Mouse (Mus musculus) Patski (cell line): ENCODE data around the gene Tmem145. TPM values are rescaled to one million over a fixed set of nuclear protein-coding genes. Genes with fewer than 3 reads are reported as not detected.
"Not testable (repeated sequence)": the region's sequence is repeated elsewhere in the genome, so short reads cannot be mapped to it uniquely, and the experiment has no call there.

Experiments used
- ATAC-seq: fragments of 100-300 bp; one replicate; pipeline ENCODE4 v1.8.0; 2021
- CTCF ChIA-PET: fragments of 350-600 bp; sonication (Branson Sonifier 250); formaldehyde crosslinking; loops from one replicate; lab custom pipeline; 2022; ENCODE audit warnings: inconsistent platforms; lab: Charles Lee
- POLR2A ChIA-PET: fragments of 350-600 bp; sonication (Branson Sonifier 250); formaldehyde crosslinking; loops from one replicate; lab custom pipeline; 2022; ENCODE audit warnings: antibody characterized with exemption, inconsistent platforms; lab: Charles Lee
- DNase-seq: peaks from one replicate; pipeline ENCODE4 v3.0.0-alpha.2; 2011; ENCODE audit warnings: low read depth, low spot score
- H3K27me3 ChIP-seq: fragments of 371-371 bp; one replicate; pipeline ENCODE4 v1.5.1; 2021
- CTCF ChIP-seq: fragments of 100-300 bp; IDR thresholded peaks from one replicate; pipeline ENCODE4 v1.5.1; 2021
- in situ Hi-C: fragments of 300-500 bp; cut with MboI; formaldehyde crosslinking; loops from 3 replicates; pipeline ENCODE4 v1.11.1; 2018; ENCODE audit warnings: low pct_unique_long_range_greater_than_20kb, mixed read lengths
- polyA plus RNA-seq: library from polyadenylated mRNA; unstranded; gene quantifications from one replicate; pipeline ENCODE4 v1.2.3, GENCODE M21; 2021

Gene Tmem145
- polyA plus RNA-seq, result 1.7 TPM

DNA sequence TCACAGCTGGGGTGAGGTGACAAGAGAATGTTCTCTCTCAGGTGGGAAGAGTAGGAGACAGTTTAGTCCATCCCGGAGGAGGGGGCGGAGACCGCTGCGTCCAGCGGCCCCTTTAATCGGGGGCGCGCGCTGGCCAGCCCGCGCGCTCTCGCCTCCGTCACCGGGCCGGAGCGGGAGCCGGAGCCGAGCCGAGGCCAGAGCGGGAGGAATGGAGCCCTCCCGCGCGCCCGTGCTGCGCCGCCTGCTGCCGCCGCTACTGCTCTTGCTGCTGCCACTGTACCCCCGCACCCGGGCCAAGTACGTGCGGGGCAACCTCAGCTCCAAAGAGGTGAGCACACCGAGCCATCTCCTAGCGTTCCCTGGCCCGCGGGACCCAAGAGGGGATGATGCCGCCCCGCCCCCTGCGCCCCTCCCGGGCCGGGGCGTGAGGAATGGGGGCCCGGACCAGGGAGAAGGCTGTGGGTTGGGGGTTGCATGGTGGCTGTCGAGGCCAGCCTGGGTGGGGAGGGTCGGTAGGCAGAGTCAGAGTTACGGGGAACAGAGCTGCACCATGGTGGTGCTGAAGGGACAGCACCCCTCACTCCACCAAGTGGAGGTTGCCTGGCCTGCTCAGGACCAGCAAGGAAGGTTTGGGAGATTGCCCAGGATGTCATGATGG lies at the start of gene Tmem145:
Tmem145 (plus strand) TSS at position 151 of the 658 bp plus-strand sequence.
- in situ Hi-C loops, result no loop called here
- no peak for TF ChIP-seq CTCF
- H3K27me3 ChIP-seq, result peaks cover 12% of the 10 kb centered on the region
- CTCF ChIA-PET, result interaction anchor here (1.5 to 2.7 kb wide), 2 partner anchors 8 to 10 kb away, joined by 4 to 9 read pairs; partner anchors contain the start of genes Megf8 and Pafah1b3
- peak; percentile 59 for ATAC-seq
- POLR2A ChIA-PET, result no interaction called here
- DNase-seq, result no peak

DNA sequence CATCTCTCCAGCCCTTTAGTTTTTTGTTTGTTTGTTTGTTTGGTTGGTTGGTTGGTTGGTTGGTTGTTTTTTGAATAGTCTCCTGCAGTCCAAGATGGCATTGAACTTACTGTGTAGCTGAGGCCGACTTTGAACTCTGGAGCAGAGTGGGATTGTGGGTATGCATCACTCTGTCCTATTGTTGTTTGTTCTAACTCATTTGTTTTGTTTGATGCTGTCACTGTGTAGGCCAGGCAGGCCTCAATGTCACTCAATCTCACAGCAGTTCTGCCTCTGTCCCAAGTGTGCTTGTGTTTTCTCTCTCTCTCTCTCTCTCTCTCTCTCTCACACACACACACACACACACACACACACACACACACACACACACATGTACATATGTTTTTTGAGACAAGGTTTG lies 44.0 kb upstream of the Tmem145 start:
- CTCF ChIA-PET, result interaction anchor here (0.7 to 1.0 kb wide), 2 partner anchors 10 to 90 kb away, joined by 3 read pairs; no protein-coding TSS in a partner anchor
- H3K27me3 ChIP-seq, result no peaks in the 10 kb centered on the region
- TF ChIP-seq CTCF, result no peak
- in situ Hi-C loops, result no loop called here
- DNase-seq, result no peak
- no peak for ATAC-seq
- POLR2A ChIA-PET, result no interaction called here

DNA sequence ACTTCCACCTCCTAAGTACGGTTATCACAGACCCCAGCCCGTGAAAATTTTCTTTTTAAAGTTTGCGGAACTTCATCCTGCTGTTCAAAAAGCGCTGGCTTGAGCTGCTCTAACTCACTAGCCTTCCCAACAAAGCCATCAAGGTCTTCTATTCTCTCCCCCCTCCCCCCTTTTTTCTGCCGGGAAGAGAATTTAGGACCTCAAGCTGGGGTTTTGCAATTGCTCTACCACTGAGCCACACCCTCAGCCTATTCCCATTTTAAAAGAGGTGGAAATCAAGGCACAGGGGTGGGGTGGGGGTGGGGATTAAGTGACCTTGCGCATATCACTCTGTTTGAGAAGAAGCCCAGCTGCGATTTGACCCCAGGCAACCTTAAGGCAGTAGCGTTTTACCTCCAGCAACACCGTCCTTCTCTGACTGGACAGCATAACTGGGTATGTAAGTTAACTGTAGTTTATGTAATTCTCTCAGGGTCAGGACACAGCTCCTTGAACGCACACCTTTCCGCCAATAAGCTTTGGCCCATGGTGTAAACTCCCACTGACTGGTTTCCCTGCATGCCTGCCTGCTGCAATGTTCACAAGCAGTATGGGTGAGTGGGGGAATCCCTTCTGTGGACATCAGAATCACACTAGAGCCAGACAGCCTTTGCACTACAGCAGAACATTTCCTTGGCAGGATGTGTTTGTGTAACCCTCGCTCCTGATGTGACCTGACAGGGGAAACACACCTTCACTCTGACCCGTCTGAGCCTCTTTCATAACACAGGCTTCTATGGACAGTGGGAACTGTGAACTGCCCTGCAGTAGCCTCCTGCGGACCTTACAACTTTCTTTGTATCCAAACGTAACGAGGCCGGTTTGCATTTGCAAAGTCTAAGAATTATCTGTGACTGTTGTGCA lies 41.7 kb upstream of the Tmem145 start:
- no peaks in the 10 kb centered on the region for H3K27me3 ChIP-seq
- DNase-seq, result no peak
- ChIA-PET POLR2A (no interaction called here), CTCF (interaction anchor here (0.9 to 1.0 kb wide), 2 partner anchors 10 to 11 kb away, joined by 3 to 4 read pairs; no protein-coding TSS in a partner anchor)
- in situ Hi-C loops, result no loop called here
- TF ChIP-seq CTCF, result no peak
- ATAC-seq, result no peak

DNA sequence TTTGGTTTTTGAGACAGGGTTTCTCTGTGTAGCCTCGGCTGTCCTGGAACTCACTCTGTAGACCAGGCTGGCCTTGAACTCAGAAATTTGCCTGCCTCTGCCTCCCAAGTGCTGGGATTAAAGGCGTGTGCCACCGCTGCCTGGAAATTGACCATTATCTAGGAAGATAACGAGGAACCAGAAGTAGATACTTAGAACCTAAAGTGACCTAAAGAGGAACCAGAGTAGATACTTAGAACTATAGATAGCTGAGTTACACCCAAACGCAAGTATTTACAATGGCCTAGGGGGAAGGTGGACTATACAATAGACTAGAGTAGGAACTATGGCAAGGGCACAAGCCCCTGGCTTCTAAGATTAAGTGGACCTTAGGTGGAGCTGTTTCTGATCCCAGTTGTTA lies 40.2 kb upstream of the Tmem145 start:
- ATAC-seq, H3K27me3 ChIP-seq, POLR2A ChIA-PET, DNase-seq, in situ Hi-C loops: not testable (repeated sequence)
- CTCF ChIA-PET, result interaction anchor here (1.0 kb wide), 1 partner anchor 9 kb away, joined by 4 read pairs; no protein-coding TSS in a partner anchor

DNA sequence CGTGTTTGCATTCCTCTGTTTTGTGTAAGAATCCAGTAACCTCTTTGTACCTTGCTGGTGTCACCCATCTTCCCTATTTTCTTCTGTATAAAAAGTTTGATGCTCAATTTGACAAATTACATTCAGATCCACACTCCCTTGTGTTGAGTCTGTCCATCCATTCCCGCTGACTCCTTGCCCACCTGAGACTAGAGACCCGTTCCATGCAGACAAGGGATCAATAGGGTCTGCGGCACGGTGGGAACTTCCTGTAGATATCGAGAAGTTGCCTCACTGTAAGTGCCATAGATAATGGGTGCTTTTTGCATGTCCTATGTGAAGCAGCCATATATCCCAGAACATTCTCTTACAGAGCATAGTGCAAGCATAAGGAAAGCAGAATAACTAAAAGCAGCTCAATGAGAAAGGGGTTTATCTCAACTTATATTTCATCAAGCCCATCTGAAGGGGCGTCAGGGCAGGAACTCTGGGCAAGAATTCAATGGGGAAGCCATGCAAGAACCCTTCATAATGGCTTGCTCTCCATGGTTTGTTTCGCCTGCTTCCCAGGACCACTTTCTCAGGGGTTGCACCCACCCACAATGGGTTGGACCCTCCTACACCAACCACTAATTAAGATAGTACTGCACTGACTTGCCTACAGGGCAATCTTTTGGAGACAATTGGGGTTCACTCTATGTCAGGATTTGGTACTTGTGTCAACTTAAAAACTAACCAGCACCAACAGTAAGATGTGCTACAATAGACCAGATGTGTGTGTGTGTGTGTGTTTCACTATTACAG lies 39.5 kb upstream of the Tmem145 start:
- in situ Hi-C loops, result no loop called here
- ChIA-PET CTCF (no interaction called here), POLR2A (no interaction called here)
- DNase-seq (no peak), ATAC-seq (no peak)
- H3K27me3 ChIP-seq, result no peaks in the 10 kb centered on the region
- no peak for TF ChIP-seq CTCF

DNA sequence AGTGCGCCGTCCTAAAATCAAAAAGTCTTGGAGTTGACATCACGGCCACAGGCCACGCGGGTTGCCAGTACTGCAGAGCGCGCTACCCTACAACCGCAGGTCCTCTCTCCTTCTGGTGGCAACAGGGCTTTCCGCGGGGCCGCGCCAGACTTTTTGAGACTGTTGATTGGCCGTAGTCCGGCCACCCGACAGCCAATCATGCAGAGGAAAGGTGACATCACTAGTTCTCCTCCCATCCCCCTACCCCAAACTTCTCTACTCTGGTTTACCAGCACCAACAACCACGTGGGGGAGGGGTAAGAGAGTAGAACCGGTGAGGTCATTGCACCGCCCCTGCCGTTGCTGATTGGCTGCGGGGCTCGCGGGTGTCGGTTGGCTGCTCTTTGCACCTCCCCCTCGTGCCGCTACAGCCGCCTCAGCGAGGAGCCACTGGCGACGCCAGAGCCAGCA lies 38.6 kb upstream of the Tmem145 start, which contains the start of gene Cic:
Cic (plus strand) TSS at position 404 of the 450 bp plus-strand sequence.
- ATAC-seq (peak; percentile 51), DNase-seq (peak; percentile 98)
- H3K27me3 ChIP-seq, result no peaks in the 10 kb centered on the region
- ChIA-PET POLR2A (no interaction called here), CTCF (interaction anchor here (0.9 to 1.3 kb wide), 4 partner anchors 11 to 49 kb away, joined by 3 to 5 read pairs (median 3); partner anchors contain the start of gene Megf8)
- in situ Hi-C loops, result no loop called here
- no peak for TF ChIP-seq CTCF

DNA sequence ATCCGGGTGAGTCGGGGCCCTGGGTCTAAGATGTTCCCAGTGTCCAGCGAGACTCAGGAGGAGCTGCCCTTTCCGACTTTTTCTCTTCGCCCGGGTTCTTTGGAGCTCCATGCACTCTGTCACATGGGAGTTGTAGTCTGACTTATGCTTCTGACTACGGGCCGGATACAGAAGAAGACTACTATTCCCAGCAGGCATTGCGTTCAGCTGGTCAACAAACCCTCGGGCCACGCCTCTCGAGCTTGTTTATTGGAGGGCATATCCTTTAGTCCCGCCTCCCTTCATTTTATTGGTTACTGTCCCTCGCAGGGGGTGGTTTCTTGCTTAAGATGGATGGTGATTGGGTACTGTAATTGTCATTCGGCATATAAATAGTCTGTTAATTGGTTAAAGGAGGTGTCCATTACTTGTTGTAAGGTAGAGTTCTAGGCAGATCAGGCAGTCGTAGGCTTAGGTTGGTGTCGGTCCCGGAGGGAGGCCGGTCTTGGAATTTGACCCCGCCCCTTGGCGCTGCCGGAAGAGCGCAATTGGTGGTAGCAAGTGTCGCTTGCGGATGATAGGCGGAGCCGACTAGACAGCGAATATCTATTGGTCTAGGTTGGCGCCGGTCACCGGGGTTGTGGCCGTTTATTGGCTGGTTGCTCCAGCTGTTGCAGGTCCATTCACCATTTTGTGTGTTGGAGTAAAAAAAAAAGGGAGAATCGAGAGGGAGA lies 38.0 kb upstream of the Tmem145 start:
- DNase-seq (peak; percentile 100), ATAC-seq (peak; percentile 92)
- no peak for TF ChIP-seq CTCF
- ChIA-PET POLR2A (interaction anchor here (0.6 to 1.6 kb wide), 3 partner anchors 30 to 122 kb away, joined by 3 read pairs; partner anchors contain the start of gene Zfp526), CTCF (interaction anchor here (0.9 to 2.7 kb wide), 5 partner anchors 10 to 48 kb away, joined by 3 to 7 read pairs (median 3); partner anchors contain the start of gene Megf8)
- no peaks in the 10 kb centered on the region for H3K27me3 ChIP-seq
- in situ Hi-C loops, result no loop called here

DNA sequence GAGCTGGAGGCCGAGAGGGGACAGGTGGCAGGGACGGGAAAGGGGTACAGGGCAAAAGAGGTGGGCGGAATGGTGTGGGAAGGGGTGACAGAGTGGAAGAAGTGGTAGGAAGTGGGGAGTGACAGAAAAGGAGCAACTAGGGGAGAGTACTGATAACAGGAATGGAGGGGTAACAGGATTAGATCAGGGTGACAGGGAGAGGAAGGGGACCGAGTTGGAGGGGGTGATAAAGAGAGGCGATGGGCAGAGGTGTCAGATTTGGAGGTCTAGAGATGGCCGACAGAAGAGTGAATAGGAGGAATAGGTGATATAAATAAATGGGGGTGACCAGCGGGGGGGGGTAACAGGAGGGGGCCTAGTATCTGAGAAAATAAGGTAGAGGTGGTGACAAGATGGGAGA lies 37.3 kb upstream of the Tmem145 start:
- CTCF ChIA-PET, result interaction anchor here (1.1 to 2.7 kb wide), 3 partner anchors 23 to 28 kb away, joined by 3 to 7 read pairs (median 3); no protein-coding TSS in a partner anchor
- ATAC-seq (no peak), DNase-seq (no peak)
- no peaks in the 10 kb centered on the region for H3K27me3 ChIP-seq
- in situ Hi-C loops, result no loop called here
- no peak for TF ChIP-seq CTCF
- POLR2A ChIA-PET, result interaction anchor here (0.6 to 1.6 kb wide), 5 partner anchors 17 to 122 kb away, joined by 3 read pairs; partner anchors contain the start of gene Zfp526

DNA sequence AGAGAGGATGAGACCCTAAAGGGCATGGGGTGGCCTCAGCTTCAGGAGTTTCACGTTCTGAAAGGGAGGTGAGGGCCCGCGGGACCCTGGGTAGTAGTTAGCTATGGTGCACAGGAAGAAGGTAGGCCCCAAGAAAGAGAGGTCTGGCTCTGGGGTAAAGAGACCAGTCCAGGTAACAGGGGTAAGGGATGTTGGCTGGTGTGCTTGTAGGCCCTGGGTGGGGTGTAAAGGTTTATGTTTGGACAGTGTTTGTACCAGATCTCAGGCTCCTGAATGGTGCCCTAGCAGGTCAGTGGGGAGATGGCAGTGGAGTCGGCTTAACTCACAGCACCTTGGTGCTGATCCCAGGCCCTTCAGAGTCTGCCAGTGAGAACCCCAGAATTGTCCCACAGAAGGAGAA lies 36.9 kb upstream of the Tmem145 start:
- in situ Hi-C loops, result no loop called here
- DNase-seq, result no peak
- no peaks in the 10 kb centered on the region for H3K27me3 ChIP-seq
- ChIA-PET POLR2A (interaction anchor here (0.8 to 1.7 kb wide), 7 partner anchors 11 to 48 kb away, joined by 3 to 5 read pairs (median 3); partner anchors contain the start of gene Zfp526), CTCF (interaction anchor here (0.8 to 2.7 kb wide), 5 partner anchors 9 to 35 kb away, joined by 3 to 7 read pairs (median 4); no protein-coding TSS in a partner anchor)
- no peak for ATAC-seq
- TF ChIP-seq CTCF, result no peak
